Mouse (Mus musculus) liver, adult 2 months (tissue): ENCODE measurements around the gene Cux1.

Experiments
- CTCF ChIP-seq: fragments of 200-500 bp; IDR thresholded peaks from 2 replicates; pipeline ENCODE4 v1.5.1; 2011; ENCODE audit warnings: low read depth, low read length, control low read depth
- POLR2A ChIP-seq: fragments of 200-500 bp; IDR thresholded peaks from 2 replicates; pipeline ENCODE4 v1.6.1; 2011; ENCODE audit warnings: low read length, control low read depth; ENCODE audit not compliant: insufficient read depth; ENCODE audit errors: extremely low read depth

GRCm38 (mm10) chr5:136557446-136557845 is 9.8 kb downstream of the Cux1 start:
- TF ChIP-seq CTCF (no peak), POLR2A (no peak)
